Mouse (Mus musculus): ENCODE measurements around the gene Ctnnal1. TPM values are rescaled to one million over a fixed set of nuclear protein-coding genes. Genes with fewer than 3 reads are reported as not detected.

The Ctnnal1 gene
- polyA plus RNA-seq, 1 experiment, result 10.0 TPM

DNA sequence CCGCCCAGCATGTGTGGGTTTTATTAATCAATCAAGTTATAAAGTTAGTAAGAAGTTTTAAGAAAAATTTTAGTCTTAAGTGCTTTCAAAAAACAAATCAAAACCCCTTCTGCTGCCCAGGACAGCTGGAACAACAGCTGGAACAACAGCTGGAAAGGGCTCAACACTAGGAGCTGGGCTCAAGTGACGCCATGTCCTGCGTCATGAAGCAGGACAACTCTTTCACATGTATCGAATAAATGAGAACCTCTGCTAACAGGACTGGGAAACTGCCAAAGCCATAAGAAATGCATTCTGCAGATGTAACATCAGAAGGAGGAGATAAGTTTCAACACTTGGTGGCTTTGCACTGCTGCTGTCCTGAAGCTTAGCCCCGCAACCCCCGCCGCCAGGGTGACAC is 14.0 kb upstream of the Ctnnal1 start:
- TF ChIP-seq GATA1 (IDR thresholded peaks at IDR 0.05; ENCODE audit: low read length), result no peak

DNA sequence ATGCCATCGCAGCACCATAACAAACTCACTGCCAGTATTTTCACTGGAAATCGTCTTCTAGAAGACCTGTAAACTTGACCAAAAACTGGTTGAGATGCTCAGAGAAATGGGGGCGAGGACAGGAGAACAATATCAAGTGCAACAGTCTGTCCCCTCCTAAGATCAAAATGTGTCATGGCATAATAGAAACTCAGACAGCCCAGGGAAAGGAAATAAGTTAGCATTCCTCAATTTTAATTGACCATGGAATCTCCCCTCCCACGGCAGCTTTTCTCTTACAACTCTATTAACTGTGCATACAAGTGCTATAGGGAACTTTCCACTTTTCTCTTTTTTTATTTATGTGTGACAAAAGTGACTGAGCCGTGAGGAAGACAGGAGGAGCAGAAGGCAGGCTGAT is 2.8 kb upstream of the Ctnnal1 start:
- no peak for TF ChIP-seq GATA1 (IDR thresholded peaks at IDR 0.05; ENCODE audit: low read length)

DNA sequence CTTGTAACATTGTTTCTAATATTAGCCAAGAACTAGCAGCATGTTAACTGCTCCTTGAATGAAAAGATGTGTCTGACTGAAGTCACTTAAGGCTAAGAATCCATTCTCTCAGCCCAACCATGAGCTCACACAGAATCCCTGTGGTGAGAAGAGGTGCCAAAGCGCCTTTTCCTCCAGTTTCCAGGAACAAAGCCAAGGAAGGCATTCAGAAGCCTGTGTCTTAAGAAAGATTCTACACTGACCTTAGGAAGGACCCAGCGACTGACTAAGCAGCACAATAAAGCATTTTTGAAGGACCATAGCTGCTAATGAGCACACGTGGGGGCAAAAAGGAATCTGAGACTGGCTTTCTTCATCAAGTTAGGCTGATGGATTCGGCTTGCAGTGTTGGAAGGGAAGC is 983 bp upstream of the Ctnnal1 start:
- no peak for TF ChIP-seq GATA1 (IDR thresholded peaks at IDR 0.05; ENCODE audit: low read length)

DNA sequence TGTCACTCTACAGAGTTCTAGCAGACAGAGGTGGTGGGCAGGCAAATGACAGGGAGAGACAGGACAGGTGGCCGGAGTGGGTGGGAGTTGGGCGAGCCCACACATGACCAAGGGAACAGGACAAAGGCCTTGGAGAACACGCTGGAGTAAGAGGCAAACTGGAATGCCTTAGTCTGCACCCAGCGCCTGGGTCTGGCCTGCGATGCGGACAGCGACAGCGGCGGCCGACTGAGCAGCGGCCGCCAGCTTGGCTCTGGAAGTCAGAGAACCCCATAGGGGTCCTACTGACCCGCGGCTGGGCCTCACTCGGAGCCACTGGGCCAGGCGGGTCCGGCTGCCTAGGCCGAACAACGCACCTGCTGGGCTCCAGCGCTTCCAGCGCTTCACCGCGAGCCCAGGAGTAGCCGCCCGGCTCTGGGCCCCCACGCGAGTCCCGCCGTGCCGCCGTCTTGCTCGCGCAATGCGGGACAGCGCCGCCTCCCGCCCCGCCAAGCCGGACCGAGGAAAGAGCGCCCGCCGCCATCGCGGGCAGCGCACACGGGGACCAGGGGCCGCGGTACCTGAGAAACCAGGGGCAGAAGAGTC is 479 bp downstream of the Ctnnal1 start:
- TF ChIP-seq GATA1 (IDR thresholded peaks at IDR 0.05; ENCODE audit: low read length), result no peak

DNA sequence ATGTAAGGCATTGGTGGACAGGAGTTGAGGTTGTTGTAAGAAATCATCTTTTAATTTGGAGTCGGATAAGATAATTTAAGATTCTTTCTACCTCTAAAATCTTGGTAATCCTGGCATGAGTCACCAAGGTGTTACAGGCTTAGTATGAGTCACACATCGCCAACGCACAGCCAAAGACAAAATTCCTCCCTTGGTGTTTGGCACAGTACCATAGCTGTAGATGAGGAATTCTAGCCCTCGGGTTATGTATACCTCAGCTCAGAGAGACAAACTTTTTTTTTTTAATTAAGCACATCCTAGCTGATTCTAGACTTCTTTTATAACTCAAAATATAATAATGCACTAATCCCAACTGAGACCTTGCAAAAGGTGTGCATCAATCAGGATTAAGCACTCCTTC is 972 bp downstream of the Ctnnal1 start:
- no peak for TF ChIP-seq GATA1 (IDR thresholded peaks at IDR 0.05; ENCODE audit: low read length)

DNA sequence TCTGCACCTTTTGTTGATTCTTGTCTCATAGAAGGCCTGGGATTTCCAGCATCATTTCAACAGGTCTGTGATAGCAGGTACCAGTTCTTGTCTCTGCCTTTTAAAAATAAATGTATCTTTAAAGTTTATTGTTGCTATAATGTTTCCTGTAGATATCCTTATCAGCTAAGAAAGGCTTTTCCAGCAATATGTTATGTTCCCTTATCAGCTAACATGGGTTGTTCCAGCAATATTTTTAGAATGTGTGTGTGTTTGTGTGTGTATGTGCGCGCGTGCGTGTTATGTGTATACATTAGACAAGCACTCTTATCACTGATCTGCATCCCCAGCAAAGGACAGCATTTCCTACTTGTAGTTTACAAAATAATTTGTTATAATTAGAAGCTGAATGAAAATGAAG is 3.4 kb downstream of the Ctnnal1 start:
- peak; percentile 68 for TF ChIP-seq GATA1 (IDR thresholded peaks at IDR 0.05; ENCODE audit: low read length)

DNA sequence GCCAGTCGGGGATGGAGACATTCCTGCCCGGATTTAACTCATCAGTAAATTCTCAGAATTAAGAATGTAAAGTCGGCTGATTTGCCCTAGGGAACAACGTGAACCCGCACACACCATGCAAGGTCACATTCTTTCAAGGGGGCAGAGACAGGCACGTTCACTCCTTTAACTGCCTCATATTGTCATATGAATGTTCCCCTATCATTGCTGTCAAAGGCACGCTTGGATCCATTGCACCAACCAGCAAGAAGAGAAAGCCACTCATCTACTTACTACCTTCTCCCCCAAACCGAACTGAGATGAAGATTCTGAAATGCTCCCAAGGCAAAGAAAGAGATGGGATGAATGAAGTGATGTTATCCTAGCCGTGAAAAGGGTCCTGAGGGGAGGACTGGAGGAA is 6.3 kb downstream of the Ctnnal1 start:
- TF ChIP-seq GATA1 (IDR thresholded peaks at IDR 0.05; ENCODE audit: low read length), result no peak

DNA sequence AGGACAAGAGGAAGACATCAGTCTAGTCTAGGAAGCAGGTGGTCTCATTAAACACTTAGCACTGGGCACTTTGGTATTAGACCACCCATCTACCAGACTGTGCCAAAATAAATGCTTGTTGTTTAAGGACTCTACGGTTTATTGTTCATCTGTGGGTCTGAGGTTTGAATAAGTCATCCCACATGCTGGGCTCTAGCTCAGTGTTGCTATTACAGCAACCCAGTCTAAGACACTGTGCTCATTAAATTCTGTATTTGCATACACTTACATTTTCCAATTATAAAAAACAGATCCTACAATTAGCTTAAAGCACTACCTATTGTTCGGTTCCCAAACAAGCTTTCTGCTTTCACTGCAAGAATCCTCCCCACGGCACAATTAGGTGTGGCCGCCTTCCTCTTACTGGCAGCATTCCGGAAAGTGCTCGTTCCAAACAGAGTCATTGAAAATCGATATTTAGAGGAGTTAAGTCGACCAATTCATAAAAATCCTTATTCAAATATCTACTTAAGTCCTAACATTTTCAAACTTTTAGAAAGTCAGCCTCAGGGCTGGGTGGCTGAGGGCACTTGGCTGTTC is 8.5 kb downstream of the Ctnnal1 start:
- no peak for TF ChIP-seq GATA1 (IDR thresholded peaks at IDR 0.05; ENCODE audit: low read length)

DNA sequence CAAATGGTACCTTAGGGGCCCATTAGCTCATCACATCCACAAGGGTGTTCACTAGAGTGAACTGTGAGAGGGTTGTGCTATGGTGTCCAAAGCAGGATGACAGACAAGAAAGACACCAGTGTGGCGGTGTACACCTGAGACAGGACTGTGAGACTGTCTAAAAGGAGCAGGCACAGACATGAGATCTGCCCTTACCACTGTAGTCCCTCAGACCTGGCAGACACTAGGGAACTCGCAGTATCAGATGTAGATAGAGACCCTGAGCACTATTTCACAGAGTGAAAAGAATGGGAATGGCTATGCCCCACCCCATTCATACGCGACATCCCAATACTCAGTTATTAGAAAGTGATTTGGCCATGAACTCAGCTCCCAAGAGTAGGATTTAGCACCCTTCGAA is 9.1 kb downstream of the Ctnnal1 start:
- TF ChIP-seq GATA1 (IDR thresholded peaks at IDR 0.05; ENCODE audit: low read length), result no peak

DNA sequence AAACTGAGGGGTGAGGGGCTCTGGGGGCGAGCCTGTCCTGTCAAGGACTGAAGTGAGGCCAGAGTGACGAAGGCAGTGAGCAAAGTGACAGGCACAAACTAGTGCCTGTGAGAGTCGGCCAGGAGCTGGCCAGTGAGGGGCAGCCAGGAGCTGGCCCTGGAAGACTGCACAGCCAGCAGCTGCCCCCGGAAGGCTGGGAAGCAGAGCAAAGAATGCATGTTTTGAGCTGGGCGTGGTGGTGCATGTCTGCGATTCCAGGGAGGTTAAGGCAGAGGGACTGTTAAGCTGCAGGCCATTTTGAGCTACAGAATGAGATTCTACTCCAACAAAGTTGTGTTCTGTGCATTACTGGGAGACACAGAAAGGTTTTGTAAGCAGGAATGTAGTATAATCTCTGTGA is 14.3 kb downstream of the Ctnnal1 start:
- TF ChIP-seq GATA1 (IDR thresholded peaks at IDR 0.05; ENCODE audit: low read length), result no peak

DNA sequence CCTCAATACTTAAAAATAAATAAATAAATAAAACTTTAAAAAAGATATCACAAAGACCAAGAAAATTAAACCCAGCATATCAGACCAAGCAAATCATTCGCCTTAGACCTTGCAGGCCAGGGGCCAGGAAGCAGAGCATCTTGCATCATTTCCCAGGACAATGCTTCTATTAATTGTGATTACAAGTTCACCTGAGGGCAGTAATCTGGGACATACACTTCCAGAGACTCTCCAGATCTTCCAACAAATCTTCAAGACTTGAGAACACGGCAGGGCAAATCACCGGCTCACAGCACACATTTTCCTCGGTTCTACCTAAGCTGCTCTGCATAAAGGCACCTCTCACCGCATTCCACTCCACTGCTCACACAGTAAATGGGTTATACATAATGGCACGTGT is 16.9 kb downstream of the Ctnnal1 start:
- TF ChIP-seq GATA1 (IDR thresholded peaks at IDR 0.05; ENCODE audit: low read length), result no peak

DNA sequence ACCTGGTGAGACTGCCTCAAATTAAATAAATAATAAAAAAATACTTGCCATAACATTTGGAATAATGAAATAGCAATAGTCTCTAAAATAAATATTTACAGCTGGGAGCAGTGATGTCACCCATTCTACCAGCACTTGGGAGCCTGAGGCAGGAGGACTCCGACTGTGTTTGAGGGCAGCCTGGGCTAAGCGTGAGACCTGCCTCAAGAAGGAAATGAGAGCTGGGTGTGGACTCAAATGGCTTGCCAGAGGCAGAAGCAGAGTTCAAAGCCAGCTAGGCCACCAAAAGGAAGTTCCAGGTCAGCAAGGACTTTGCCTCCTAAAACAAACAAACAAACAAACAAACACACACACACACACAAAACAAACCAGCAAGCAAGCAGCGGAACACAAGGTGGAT is 17.6 kb downstream of the Ctnnal1 start:
- no peak for TF ChIP-seq GATA1 (IDR thresholded peaks at IDR 0.05; ENCODE audit: low read length)

DNA sequence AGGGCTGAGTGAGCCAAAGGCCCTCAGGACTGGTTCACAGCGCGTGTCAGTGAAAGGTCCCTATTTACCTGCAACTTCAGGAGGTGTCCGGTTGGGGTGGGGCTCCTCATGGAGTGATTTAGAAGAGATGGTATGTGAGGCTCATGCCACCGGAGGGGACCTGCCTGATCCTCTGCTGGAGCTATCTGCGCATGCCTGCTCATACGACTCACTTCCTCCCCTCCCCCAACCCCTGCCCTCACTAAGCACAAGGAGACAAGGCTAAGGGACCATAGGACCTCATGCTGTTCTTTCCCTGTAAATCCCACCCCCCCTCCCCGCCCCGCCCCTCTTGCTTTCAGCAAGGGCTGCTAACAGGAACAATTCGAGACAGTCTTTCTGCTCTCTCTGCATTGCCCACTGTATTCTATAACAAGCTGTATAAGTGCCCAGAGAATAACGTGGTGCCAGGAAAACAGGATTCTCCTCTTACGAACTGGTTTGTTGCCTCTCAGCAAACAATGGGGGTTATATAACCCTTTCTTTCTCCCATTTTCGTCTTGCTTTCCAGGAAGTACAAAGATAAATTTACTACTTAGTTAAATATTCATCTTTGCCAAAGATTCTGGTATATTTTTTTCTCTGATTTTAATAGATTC is 19.0 kb downstream of the Ctnnal1 start:
- TF ChIP-seq GATA1 (IDR thresholded peaks at IDR 0.05; ENCODE audit: low read length), result no peak

DNA sequence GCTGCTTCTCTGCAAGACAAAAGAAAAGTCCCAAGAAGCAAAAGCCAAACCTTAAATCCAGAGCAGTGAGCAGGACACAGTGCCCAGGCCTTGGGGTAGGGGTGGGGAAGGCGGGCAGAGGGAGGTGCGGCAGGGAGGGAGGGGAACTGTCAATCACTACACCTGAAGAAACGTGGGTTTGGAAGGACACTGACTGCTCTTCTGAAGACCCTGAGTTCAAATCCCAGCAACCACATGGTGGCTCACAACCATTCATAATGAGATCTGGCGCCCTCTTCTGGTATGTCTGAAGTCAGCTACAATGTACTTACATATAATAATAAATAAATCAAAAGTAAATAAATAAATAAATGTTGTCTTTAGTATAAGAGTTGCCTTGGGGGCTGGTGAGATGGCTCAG is 20.1 kb downstream of the Ctnnal1 start:
- no peak for TF ChIP-seq GATA1 (IDR thresholded peaks at IDR 0.05; ENCODE audit: low read length)

DNA sequence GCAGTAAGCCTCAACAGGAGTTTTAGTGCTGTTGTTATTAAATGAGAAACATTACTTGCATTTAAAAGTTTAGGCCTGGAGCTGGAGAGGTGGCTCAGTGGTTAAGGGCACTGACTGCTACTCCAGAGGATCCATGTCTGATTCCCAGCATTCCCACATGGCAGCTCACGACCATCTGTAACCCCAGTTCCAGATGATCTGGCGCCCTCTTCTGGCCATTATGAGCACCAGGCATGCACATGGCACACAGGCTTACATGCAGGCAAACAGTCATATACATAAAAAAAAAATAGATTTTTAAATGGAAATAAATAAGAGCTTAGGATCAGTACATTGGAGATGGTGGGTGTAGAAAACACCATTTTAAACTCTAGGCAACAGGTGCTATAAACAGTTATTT is 21.0 kb downstream of the Ctnnal1 start:
- no peak for TF ChIP-seq GATA1 (IDR thresholded peaks at IDR 0.05; ENCODE audit: low read length)

DNA sequence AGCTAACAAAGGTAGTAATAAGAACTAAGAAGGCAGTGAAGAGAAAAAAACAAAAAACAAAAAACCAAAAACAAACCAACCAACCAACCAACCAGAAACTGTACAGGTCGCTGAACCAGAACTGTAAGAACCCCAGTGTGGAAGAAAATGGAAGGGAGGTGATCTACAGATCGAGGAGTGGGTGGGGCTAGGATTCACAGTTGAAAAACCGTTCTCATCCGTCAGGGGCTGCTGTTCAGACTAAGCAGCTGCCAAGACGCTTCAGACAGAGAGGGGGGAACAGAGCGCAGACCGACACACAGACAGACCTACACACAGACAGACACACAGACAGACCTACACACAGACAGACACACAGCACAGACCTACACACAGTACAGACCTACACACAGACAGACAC is 22.5 kb downstream of the Ctnnal1 start:
- TF ChIP-seq GATA1 (IDR thresholded peaks at IDR 0.05; ENCODE audit: low read length), result no peak

DNA sequence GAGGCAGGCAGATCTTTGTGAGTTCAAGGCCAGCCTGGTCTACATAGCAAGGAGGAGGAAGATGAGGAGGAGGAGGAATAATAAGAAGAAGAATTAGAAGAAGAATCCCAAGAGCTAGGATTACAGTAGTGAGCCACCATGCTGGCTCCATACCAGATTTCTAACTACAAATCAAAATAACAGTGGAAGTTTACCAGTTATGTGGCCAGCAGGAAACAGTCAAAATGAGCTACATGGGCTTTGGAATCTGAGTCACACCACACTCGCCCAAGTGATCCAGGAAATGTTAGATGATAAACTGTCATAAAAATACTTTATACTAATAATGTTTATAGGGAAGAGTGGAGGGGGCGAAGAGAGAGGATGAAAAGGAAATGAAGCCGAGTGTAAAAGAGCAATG is 24.7 kb downstream of the Ctnnal1 start:
- no peak for TF ChIP-seq GATA1 (IDR thresholded peaks at IDR 0.05; ENCODE audit: low read length)
